Comparison of ENCODE assay signal across 9 mouse cellular contexts in the genomic region with DNA sequence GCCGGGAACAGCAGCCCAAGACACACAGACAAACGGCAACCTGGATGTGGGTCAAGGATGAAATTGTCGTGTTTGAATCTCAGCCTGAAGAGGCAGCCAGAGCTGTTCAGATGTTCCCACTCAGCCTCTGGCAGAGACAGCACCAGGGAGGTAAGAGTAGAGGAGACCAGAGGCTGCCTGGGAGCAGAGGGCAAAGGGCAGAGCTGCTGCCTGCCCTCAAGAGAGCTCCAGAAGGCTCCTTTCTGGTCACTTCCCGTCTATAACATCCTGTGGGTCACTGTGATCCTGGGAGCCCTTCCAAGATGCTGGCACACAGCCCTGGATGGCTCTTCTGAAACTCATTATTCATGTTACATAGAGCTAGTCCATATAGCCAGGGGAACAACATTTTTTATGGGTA.
DNase-seq lines count a peak whose midpoint lies in the region; ATAC-seq lines count a peak whose summit lies in the region.
"Had no signal": no experiment of that assay in that cellular context is flagged by ENCODE, and none has a peak within 500 bp of the region (broad histone marks: within the 10 kb centered on the region; RNA-seq: fewer than 3 reads in every experiment).

No protein-coding gene starts in this region.

- no peaks in the 10 kb centered on the region for H3K27me3 ChIP-seq in midbrain, embryonic 14.5 days (ENCODE audit: control insufficient read depth, insufficient read depth, low read length)
- no peaks in the 10 kb centered on the region for H3K27me3 ChIP-seq in midbrain, embryonic 10.5 days (ENCODE audit: low read depth, poor library complexity, severe bottlenecking)
- no peaks in the 10 kb centered on the region for H3K27me3 ChIP-seq in stomach, embryonic 16.5 days (ENCODE audit: control insufficient read depth, insufficient read depth, low read length)

- WGBS in midbrain, embryonic 14.5 days, result 60% methylated on average over 4 of the region's 4 CpGs
- WGBS in midbrain, embryonic 10.5 days, result 66% methylated on average over 4 of the region's 4 CpGs
- WGBS in stomach, embryonic 16.5 days, result 32% methylated on average over 4 of the region's 4 CpGs

- H3K4me1 ChIP-seq in midbrain, embryonic 14.5 days (ENCODE audit: control insufficient read depth, insufficient read depth, low read length), result no peaks in the 10 kb centered on the region
- H3K4me1 ChIP-seq in midbrain, embryonic 10.5 days, result peaks cover 8% of the 10 kb centered on the region; the same call in 1 of the 2 replicates
- H3K4me1 ChIP-seq in stomach, embryonic 16.5 days (ENCODE audit: control insufficient read depth, insufficient read depth, low read length), result peaks cover 15% of the 10 kb centered on the region

- no peak overlapping the region for H3K4me2 ChIP-seq in midbrain, embryonic 14.5 days (ENCODE audit: low read length)
- no peak overlapping the region for H3K4me2 ChIP-seq in stomach, embryonic 16.5 days (ENCODE audit: low read depth, low read length)

- H3K36me3 ChIP-seq in midbrain, embryonic 14.5 days (ENCODE audit: control insufficient read depth, insufficient read depth, low read length), result no peaks in the 10 kb centered on the region
- H3K36me3 ChIP-seq in midbrain, embryonic 10.5 days, result no peaks in the 10 kb centered on the region
- H3K36me3 ChIP-seq in stomach, embryonic 16.5 days (ENCODE audit: control insufficient read depth, insufficient read depth, low read length), result no peaks in the 10 kb centered on the region

- H3K4me3 ChIP-seq in midbrain, embryonic 14.5 days (replicated peaks; ENCODE audit: low read depth, low read length), result no peak overlapping the region
- H3K4me3 ChIP-seq in midbrain, embryonic 10.5 days, result no peak overlapping the region
- H3K4me3 ChIP-seq in stomach, embryonic 16.5 days (replicated peaks; ENCODE audit: low read length), result no peak overlapping the region

- H3K27ac ChIP-seq in midbrain, embryonic 14.5 days (replicated peaks; ENCODE audit: low read depth, low read length), result no peak overlapping the region
- no peak overlapping the region for H3K27ac ChIP-seq in midbrain, embryonic 10.5 days (replicated peaks)
- peak overlapping the region; percentile 79 for H3K27ac ChIP-seq in stomach, embryonic 16.5 days (ENCODE audit: low read length)

- no peaks in the 10 kb centered on the region for H3K9me3 ChIP-seq in midbrain, embryonic 14.5 days (ENCODE audit: control insufficient read depth, low read length)
- H3K9me3 ChIP-seq in midbrain, embryonic 10.5 days (replicated peaks), result no peaks in the 10 kb centered on the region
- H3K9me3 ChIP-seq in stomach, embryonic 16.5 days (replicated peaks; ENCODE audit: control insufficient read depth, low read length), result no peaks in the 10 kb centered on the region; the same call in 1 of the 2 replicates

- ATAC-seq in cerebellum, adult (ENCODE audit: insufficient number of reproducible peaks, low FRiP score, low TSS enrichment), result no peak
- no peak for ATAC-seq in midbrain, embryonic 14.5 days (ENCODE audit: low FRiP score, low TSS enrichment)
- ATAC-seq in stomach, embryonic 16.5 days (ENCODE audit: insufficient read depth, low FRiP score), result peak; percentile 69
- ATAC-seq: inflammation-experienced regulatory T-cells, adult 6 months had no signal

- H3K9ac ChIP-seq in midbrain, embryonic 14.5 days (replicated peaks; ENCODE audit: low read length), result no peak overlapping the region
- peak overlapping the region; percentile 31 for H3K9ac ChIP-seq in stomach, embryonic 16.5 days (ENCODE audit: low read length)

- peak; percentile 17 to 20 for DNase-seq in cerebellum, adult 18-20 months
- peak; percentile 35 for DNase-seq in midbrain, embryonic 14.5 days
- no peak for DNase-seq in midbrain, embryonic 10.5 days (ENCODE audit: low spot score)
- DNase-seq in kidney, adult 8-10 months, result peak; percentile 28 to 45
- no peak for DNase-seq in embryo, embryonic 11 days
- no peak for DNase-seq in c-Kit-positive CD71-positive TER-119-positive erythroid progenitor cells, embryonic 14.5 days (ENCODE audit: low spot score)

Comparison
In these comparisons a context has a peak if more than half of its experiments do, and no peak if none do; other contexts are left out.
1. DNase-seq: peak in cerebellum, adult 18-20 months (2 of 2), midbrain, embryonic 14.5 days (single experiment) and kidney, adult 8-10 months (2 of 2); none in midbrain, embryonic 10.5 days (single experiment), embryo, embryonic 11 days (single experiment) and c-Kit-positive CD71-positive TER-119-positive erythroid progenitor cells, embryonic 14.5 days (single experiment).